Mouse (Mus musculus) liver, embryonic 12.5 days (tissue): ENCODE measurements around the gene Prpf8. TPM values are rescaled to one million over a fixed set of nuclear protein-coding genes. Genes with fewer than 3 reads are reported as not detected.

Experiments
- ATAC-seq: fragments of 200-750 bp; cut with Nextera tagmentation; 2 replicates; pipeline ENCODE4 v1.8.0; 2017; ENCODE audit warnings: moderate number of reproducible peaks, mild to moderate bottlenecking, moderate library complexity
- H3K27ac ChIP-seq: fragments of 300-500 bp; sonication (generic); 2 replicates; pipeline ENCODE4 v1.5.1; 2016; ENCODE audit warnings: mild to moderate bottlenecking
- H3K27me3 ChIP-seq: fragments of 300-500 bp; sonication (generic); replicated peaks from 2 replicates; pipeline ENCODE4 v1.6.1; 2016; ENCODE audit warnings: mild to moderate bottlenecking, moderate library complexity
- H3K36me3 ChIP-seq: fragments of 300-500 bp; sonication (generic); 2 replicates; pipeline ENCODE4 v1.6.1; 2016; ENCODE audit warnings: mild to moderate bottlenecking, moderate library complexity
- H3K4me1 ChIP-seq: fragments of 300-500 bp; sonication (generic); 2 replicates; pipeline ENCODE4 v1.6.1; 2016
- H3K4me2 ChIP-seq: fragments of 300-500 bp; sonication (generic); 2 replicates; pipeline ENCODE4 v1.6.1; 2016; ENCODE audit warnings: mild to moderate bottlenecking, moderate library complexity
- H3K4me3 ChIP-seq: fragments of 300-500 bp; sonication (generic); 2 replicates; pipeline ENCODE4 v1.5.1; 2016; ENCODE audit warnings: mild to moderate bottlenecking, moderate library complexity
- H3K9ac ChIP-seq: fragments of 300-500 bp; sonication (generic); 2 replicates; pipeline ENCODE4 v1.6.1; 2016; ENCODE audit warnings: mild to moderate bottlenecking, moderate library complexity
- H3K9me3 ChIP-seq: fragments of 300-500 bp; sonication (generic); replicated peaks from 2 replicates; pipeline ENCODE4 v1.6.1; 2016; ENCODE audit warnings: mild to moderate bottlenecking, moderate library complexity
- WGBS: fragments of 180-500 bp; shearing (Covaris S2); methylation state at CpG from one replicate; pipeline ENCODE4 v1.1.7; 2016; ENCODE audit not compliant: insufficient replicate concordance; 5-methylcytosine and 5-hydroxymethylcytosine counted together
- polyA plus RNA-seq: library from polyadenylated mRNA; unstranded; fragments of >200 nt; fragmentation: Nextera tagmentation; extraction: Ambion mirVana; gene quantifications from 2 replicates; pipeline ENCODE4 v1.2.1, GENCODE M21; 2016

Gene Prpf8
- polyA plus RNA-seq, 1 experiment from 2014 or later, result 46.6 TPM

GRCm38 (mm10) chr11:75470675-75471074 is 15.9 kb upstream of the Prpf8 start:
- no peak overlapping the region for H3K9ac ChIP-seq
- peaks cover 49% of the 10 kb centered on the region for H3K4me1 ChIP-seq
- peaks cover 11% of the 10 kb centered on the region for H3K36me3 ChIP-seq
- H3K4me2 ChIP-seq, result no peak overlapping the region
- H3K27ac ChIP-seq, result no peak overlapping the region
- no peak for ATAC-seq
- H3K27me3 ChIP-seq, result no peaks in the 10 kb centered on the region
- H3K9me3 ChIP-seq, result no peaks in the 10 kb centered on the region
- no peak overlapping the region for H3K4me3 ChIP-seq
- WGBS, result 78% methylated on average over 3 of the region's 3 CpGs

DNA sequence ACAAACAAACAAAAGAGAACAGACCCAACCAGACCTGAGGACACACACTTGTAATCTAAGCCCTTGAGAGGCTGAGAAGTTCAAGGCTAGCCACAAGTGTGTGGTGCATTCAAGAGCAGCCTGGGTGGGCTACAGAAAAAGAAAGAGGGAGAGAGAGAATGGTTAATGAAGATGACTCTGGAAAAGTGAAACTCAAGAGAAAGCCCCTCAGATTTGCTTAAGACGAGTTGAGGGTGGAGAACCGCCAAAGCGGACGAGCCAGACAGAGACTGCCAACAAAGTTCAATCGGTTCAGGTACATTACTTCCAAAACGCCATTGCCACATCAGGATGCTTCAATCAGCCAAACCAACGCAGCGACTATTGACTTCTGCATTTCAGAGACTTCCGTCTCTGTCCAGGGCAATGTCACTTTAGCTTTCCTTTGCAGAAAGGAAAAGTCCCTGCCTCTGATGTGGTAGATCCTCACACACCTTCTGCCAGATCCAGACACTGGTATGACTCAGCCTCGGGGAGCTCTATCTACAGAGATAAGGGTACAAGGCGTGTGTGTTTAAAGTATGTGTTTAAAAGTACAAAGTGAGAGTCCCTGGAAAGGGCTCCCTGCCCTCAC is 14.0 kb upstream of the Prpf8 start:
- Histone ChIP-seq H3K4me1 (peaks cover 41% of the 10 kb centered on the region), H3K9ac (no peak overlapping the region), H3K27ac (peak overlapping the region; percentile 34; the same call in 1 of the 2 replicates), H3K27me3 (no peaks in the 10 kb centered on the region; the same call in 1 of the 2 replicates), H3K4me2 (peak overlapping the region; percentile 39), H3K9me3 (no peaks in the 10 kb centered on the region), H3K4me3 (no peak overlapping the region), H3K36me3 (no peaks in the 10 kb centered on the region)
- WGBS, result 45% methylated on average over 11 of the region's 11 CpGs
- ATAC-seq, result peak; percentile 69

DNA sequence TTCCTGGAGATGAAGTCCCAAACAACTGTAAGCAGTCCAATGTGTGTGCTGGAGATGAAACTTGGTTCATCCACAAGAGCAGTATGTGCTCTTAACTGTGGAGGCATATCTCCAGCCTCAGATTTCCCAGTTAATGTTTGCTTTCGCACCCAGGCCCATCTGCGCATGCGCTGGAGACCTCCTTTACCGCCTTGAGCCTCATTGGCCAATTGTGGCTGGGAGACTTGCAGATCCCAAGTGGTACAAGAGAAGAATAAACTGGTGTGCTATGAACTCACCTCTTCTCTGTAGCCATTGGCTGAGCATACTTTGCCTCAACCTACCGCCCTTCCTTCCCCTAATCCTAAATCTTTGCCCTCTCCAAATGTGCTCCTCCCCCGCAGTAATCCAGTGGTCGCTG is 13.2 kb upstream of the Prpf8 start:
- 63% methylated on average over 7 of the region's 7 CpGs for WGBS
- Histone ChIP-seq H3K4me1 (peaks cover 33% of the 10 kb centered on the region), H3K4me2 (no peak overlapping the region), H3K9me3 (no peaks in the 10 kb centered on the region), H3K9ac (no peak overlapping the region), H3K36me3 (no peaks in the 10 kb centered on the region), H3K4me3 (no peak overlapping the region), H3K27me3 (peaks cover 4% of the 10 kb centered on the region; the same call in 1 of the 2 replicates), H3K27ac (0 out of 2 replicates have a peak overlapping the region, but pooled peaks have one; percentile 34)
- no peak for ATAC-seq

- Histone ChIP-seq H3K36me3 (peaks cover 32% of the 10 kb centered on the region), H3K9ac (0 out of 2 replicates have a peak overlapping the region, but pooled peaks have one; percentile 9), H3K27me3 (0 out of 2 replicates have a peak, but pooled peaks cover 3% of the 10 kb centered on the region), H3K4me3 (peak overlapping the region; percentile 96; the same call in 1 of the 2 replicates), H3K4me2 (peak overlapping the region; percentile 52), H3K27ac (no peak overlapping the region), H3K4me1 (peaks cover 22% of the 10 kb centered on the region), H3K9me3 (no peaks in the 10 kb centered on the region)
- ATAC-seq, result peak; percentile 6; the same call in 1 of the 2 replicates
- WGBS, result 23% methylated on average over 3 of the region's 3 CpGs
Observed at GRCm38 (mm10) chr11:75486192-75486591, 424 bp upstream of the Prpf8 start.

DNA sequence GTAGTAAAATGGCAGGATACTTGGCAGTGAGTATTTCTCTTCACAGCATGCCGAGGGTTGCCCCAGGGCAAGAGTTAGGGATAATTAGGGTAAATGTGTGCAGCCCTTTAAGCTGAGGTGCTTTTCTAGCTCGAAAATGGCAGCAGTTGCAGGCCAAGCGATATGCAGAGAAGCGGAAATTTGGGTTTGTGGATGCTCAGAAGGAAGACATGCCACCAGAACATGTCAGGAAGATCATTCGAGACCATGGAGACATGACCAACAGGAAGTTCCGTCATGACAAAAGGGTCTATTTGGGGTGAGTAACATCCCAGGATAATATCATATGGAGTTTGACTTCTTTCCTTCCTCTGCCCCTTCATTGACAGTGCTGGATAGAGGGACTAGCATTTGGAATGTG is 880 bp downstream of the Prpf8 start:
- Histone ChIP-seq H3K4me2 (peak overlapping the region; percentile 81), H3K9me3 (no peaks in the 10 kb centered on the region), H3K27me3 (0 out of 2 replicates have a peak, but pooled peaks cover 3% of the 10 kb centered on the region), H3K9ac (peak overlapping the region; percentile 95), H3K4me1 (peaks cover 22% of the 10 kb centered on the region), H3K36me3 (peaks cover 45% of the 10 kb centered on the region), H3K4me3 (peak overlapping the region; percentile 96), H3K27ac (no peak overlapping the region)
- no peak for ATAC-seq
- WGBS, result 18% methylated on average over 6 of the region's 6 CpGs

DNA sequence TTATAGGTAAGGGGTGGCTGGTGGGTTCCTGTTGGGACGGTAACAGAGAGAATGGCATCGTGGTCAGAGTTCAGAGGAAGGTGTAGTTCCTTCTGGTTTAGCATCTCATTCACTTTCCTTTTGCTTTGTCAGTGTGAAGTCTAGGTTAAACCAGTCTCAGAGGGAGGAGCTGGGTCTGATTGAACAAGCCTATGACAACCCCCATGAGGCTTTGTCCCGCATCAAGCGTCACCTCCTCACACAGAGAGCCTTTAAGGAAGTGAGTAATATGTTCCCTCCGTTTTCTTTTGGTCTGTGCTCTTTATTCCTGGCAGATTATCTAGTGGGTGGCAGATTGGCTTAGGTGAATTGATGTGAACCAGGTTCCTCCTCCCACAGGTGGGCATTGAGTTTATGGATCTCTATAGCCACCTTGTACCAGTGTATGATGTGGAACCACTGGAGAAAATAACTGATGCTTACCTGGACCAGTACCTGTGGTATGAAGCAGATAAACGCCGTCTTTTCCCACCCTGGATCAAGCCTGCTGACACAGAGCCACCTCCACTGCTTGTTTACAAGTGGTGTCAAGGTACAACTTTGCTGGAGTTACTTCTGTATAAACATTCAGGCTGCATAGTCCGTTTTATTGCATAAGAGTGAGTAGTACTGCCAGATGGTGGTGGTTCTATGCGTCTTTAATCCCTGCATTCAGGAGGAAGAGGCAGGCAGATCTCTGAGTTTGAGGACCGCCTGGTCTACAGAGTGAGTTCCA is 7.9 kb downstream of the Prpf8 start:
- Histone ChIP-seq H3K36me3 (peaks cover 100% of the 10 kb centered on the region), H3K4me1 (no peaks in the 10 kb centered on the region), H3K27me3 (no peaks in the 10 kb centered on the region), H3K4me2 (no peak overlapping the region), H3K27ac (no peak overlapping the region), H3K9ac (no peak overlapping the region), H3K4me3 (no peak overlapping the region), H3K9me3 (no peaks in the 10 kb centered on the region)
- 81% methylated on average over 10 of the region's 10 CpGs for WGBS
- no peak for ATAC-seq

DNA sequence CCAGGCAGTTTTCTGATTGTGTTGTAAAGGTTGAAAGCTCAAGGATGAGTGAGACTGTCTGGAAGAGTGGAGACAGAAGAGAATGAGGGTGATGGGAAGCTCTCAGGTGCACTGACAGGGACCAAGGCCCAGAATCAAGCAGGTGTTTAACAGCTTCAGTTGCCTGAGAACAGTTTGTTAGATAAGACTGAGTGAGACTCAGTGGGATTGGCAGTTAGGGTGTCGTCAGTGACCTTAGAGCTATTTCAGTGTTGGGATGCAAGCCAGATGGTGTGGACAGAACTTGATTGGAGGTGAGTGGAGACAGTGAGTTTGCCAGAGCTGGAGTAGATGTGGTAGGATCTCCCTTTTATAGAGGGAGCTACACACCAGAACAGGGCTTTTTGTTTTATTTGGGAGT is 11.5 kb downstream of the Prpf8 start:
- Histone ChIP-seq H3K4me3 (no peak overlapping the region), H3K4me1 (no peaks in the 10 kb centered on the region), H3K9ac (no peak overlapping the region), H3K27ac (no peak overlapping the region), H3K4me2 (no peak overlapping the region), H3K9me3 (no peaks in the 10 kb centered on the region), H3K36me3 (peaks cover 100% of the 10 kb centered on the region), H3K27me3 (no peaks in the 10 kb centered on the region)
- 68% methylated on average over 1 of the region's 1 CpGs for WGBS
- no peak for ATAC-seq

DNA sequence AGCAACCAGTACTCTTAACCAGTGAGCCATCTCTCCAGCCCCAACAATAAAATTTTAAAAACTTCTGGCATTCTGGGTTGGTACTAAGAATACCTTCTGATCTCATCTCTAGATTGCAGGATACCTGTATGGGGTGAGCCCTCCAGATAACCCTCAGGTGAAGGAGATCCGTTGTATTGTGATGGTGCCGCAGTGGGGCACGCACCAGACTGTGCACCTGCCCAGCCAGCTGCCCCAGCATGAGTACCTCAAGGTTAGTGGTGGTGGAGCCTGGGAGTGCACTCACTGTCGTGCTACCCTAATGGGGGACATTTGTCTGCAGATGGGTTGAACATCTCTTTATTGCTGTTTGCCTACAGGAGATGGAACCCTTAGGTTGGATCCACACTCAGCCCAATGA is 21.5 kb downstream of the Prpf8 start:
- Histone ChIP-seq H3K9ac (no peak overlapping the region), H3K27ac (no peak overlapping the region), H3K4me3 (no peak overlapping the region), H3K4me1 (peaks cover 22% of the 10 kb centered on the region), H3K9me3 (no peaks in the 10 kb centered on the region), H3K4me2 (no peak overlapping the region), H3K27me3 (no peaks in the 10 kb centered on the region), H3K36me3 (peaks cover 66% of the 10 kb centered on the region)
- ATAC-seq, result no peak
- WGBS, result 91% methylated on average over 4 of the region's 4 CpGs

GRCm38 (mm10) chr11:75508904-75509303 is 22.3 kb downstream of the Prpf8 start:
- Histone ChIP-seq H3K4me1 (peaks cover 22% of the 10 kb centered on the region), H3K9ac (no peak overlapping the region), H3K27me3 (no peaks in the 10 kb centered on the region), H3K4me3 (no peak overlapping the region), H3K36me3 (peaks cover 58% of the 10 kb centered on the region), H3K9me3 (no peaks in the 10 kb centered on the region), H3K4me2 (peak overlapping the region; percentile 99; the same call in 1 of the 2 replicates), H3K27ac (no peak overlapping the region)
- ATAC-seq, result no peak
- 65% methylated on average over 8 of the region's 8 CpGs for WGBS

GRCm38 (mm10) chr11:75509741-75510626 is 23.4 kb downstream of the Prpf8 start, which contains the start of gene Rilp:
Gene Rilp (plus strand): TSS chr11:75510094.
- H3K4me2 ChIP-seq, result peak within 1 kb of the TSS; percentile 99
- peak within 1 kb of the TSS; percentile 80 for H3K27ac ChIP-seq
- peak within 1 kb of the TSS; percentile 77 for H3K9ac ChIP-seq
- peaks cover 48% of the 10 kb centered on the region for H3K36me3 ChIP-seq
- ATAC-seq, result peak; percentile 71
- 3% methylated on average over 43 of the region's 43 CpGs for WGBS
- peak within 1 kb of the TSS; percentile 66 for H3K4me3 ChIP-seq
- H3K9me3 ChIP-seq, result no peaks in the 10 kb centered on the region
- H3K4me1 ChIP-seq, result peaks cover 22% of the 10 kb centered on the region
- H3K27me3 ChIP-seq, result no peaks in the 10 kb centered on the region

DNA sequence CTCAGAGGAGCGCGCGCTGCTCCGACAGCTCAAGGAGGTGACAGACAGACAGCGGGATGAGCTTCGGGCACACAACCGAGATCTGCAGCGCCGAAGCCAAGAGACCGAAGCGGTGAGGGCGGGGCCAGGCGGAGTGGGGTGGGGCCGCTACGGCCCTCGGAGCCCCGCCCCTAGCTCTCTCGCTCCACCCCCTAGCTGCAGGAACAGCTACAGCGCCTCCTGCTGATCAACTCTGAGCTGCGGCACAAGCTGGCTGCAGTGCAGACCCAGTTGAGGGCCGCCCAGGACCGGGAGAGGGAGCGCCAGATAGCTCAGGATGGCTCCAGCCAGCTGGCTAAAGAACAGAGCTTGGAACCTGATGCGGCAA is 24.0 kb downstream of the Prpf8 start:
- WGBS, result 2% methylated on average over 24 of the region's 24 CpGs
- H3K4me2 ChIP-seq, result peak overlapping the region; percentile 99
- peak overlapping the region; percentile 80 for H3K27ac ChIP-seq
- H3K9me3 ChIP-seq, result no peaks in the 10 kb centered on the region
- H3K36me3 ChIP-seq, result peaks cover 41% of the 10 kb centered on the region
- peak overlapping the region; percentile 77 for H3K9ac ChIP-seq
- peak; percentile 86 for ATAC-seq
- H3K4me3 ChIP-seq, result peak overlapping the region; percentile 66
- peaks cover 22% of the 10 kb centered on the region for H3K4me1 ChIP-seq
- no peaks in the 10 kb centered on the region for H3K27me3 ChIP-seq
